Mouse (Mus musculus): ENCODE measurements around the gene Pimreg.

Pimreg gene

DNA sequence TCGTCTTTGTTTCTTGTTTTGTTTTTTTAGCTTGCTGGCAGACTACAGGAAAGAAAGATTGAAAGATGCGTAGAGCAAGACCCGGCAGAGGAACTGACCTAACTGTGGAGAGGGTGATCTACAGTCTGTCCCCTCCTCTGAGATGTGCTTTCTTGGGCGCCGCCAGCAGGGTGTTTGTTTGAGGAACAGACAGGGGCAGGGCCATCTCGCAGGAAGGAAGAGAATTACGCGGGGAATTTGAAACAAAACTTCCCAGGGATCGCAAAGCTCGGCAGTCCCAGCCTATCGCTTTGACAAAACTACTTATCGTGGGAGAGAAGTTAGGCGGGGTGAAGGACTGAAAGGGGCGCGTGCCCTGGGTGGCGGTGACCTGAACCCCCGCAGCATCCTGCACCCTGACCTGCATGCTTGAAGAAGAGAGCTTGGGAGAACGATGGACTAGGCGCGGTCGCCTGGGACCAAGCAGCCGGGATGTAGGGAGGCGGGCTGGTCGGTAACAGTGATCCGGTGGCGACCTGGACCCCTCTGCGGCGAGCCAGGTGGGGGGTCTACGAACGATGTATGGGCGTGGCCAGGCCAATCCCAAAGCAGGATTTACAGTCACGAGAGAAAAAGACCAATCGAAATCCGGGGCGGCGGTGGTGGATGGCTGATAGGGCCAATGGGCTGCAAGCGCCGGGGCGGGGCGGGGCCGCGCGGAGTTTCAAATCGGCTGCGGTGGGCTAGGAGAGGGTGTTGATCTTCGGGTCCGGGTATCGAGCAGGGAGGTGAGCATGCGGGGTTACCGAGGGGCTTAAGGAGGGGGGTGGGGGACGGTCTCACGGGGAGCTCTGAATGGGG is at the start of gene Pimreg:
TSS of gene Pimreg (plus strand) at position 265 of the 840 bp plus-strand sequence.
- peak; percentile 89 for DNase-seq

DNA sequence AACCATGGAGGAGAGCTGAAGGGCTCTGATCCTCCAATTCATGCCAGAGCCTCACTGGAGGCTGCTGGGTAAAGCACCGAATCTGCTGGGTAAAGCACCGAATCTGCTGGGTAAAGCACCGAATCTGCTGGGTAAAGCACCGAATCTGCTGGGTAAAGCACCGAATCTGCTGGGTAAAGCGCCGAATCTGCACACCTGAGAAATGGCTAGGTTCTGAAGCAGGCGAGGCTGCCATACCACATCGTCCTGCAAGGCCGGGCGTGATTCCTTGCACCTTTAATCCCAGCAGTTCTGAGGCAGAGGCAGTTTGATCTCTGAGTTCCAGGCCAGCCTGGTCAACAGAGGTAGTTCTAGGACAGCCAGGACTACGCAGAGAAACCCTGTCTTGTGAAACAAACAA is 49.4 kb upstream of the Pimreg start:
- DNase-seq, result no peak

DNA sequence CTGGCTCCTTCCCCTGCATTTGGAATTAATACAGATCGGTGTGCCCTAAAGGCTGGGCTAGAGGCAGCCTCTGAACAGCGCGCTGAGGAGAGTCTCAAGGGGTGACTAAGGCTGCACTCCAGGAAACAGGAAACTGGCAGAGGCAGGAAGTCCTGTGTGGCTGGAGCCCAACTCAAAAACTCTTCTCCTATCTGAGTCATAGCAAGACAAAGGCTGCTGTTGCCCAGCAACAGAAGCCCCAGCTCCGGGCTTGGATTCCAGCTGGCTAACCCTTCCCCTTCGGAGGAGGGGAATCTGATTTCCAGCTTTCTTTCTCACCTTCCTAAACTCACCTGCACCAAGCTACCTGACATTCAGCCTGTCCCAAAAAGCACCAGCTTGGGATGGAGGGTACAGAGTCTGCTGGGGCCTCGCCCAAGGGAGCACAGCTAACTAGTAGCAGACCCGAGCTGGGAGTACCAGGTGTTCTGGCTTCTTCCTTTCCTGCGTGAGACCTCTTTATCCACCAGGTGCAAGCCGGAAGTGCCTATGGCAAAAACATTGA is 45.8 kb upstream of the Pimreg start:
- DNase-seq, result peak; percentile 77

DNA sequence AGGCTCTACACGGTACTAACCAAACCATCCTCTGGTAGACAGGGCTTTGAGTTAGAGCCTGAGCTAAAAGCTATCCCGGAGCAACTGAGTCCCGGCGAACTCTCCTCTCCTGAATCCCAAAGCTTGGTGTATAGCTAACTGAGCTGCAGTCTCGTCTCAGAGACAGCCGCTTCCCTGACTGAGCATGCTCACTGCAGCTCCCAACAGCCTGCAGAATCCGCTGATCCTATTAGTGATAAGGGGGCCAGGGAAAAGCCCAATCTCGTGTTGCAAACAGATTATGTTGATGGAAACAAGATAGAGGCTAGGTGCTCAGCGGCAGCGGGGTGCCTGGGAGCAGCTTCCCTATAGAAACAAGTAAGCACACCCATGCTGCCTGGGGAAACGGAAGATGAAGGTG is 45.0 kb upstream of the Pimreg start:
- DNase-seq, result no peak

DNA sequence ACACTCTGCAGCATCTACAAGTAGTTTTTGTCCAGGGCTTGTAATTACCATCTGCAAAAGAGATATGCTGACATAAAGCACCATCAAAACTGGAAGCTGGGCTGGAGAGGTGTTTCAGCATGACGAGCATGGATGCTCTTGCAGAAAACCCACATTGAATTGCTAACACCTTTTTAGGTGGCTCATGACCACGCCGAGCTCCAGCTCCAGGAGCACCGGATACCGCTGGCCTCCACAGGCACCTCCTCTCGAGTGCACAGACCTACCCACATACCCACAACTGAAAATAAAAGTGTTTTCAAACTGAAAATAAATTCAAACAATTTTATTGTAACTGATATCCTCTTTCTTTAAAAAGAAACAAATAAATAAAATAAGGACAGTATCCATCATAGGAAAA is 41.6 kb upstream of the Pimreg start:
- no peak for DNase-seq

DNA sequence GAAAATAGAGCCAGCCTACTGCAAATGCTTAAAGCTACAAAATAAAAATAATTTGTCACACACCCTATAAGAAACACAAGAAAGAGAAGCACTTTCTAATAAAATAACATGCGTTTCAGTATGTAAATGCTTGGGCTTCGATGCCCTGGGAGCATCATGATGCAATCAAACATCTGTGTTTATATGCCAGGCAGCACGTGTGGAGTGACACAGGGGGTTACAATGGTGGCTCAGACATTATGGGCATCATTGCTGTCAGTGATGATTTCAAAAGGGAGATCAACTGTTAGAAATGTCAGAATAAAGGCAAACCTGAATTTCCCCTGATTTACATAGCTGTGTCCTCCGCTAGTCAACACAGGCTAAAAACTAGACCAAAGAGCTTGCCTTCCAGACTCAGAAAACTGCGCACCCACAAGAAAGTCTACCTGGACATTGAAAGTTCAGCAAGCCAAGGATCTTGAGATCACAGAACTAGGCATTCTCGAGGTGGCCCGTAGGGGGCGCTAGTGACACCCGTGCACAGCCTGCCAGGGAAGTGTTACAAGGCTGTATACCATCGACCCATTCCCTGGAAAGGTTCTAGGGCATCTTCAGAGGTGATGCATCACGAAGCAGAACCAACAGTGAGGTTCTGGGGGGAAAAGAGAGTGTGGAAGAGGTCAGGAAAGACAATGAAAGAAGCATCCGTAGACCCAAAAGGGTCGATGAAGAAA is 39.5 kb upstream of the Pimreg start:
- DNase-seq, result no peak

DNA sequence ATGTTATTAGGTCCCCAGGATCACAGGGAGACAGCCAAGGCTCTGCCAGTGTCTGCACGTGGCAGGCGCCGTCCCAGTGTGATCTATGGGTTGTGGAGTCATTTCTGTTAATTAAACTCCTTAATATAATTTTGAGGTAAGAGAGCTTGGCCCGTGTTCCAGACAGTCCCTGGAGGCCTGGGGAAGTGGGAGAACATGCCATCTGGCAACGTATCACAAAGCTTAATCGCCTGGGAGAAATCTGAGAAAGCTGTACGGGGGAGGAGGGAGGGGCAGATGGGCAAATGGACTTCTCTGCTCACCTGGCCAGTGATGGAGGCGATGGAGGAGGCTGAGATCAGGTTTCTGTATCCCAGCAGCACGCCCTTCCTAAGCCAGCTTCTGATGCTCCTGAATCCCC is 38.7 kb upstream of the Pimreg start:
- no peak for DNase-seq

DNA sequence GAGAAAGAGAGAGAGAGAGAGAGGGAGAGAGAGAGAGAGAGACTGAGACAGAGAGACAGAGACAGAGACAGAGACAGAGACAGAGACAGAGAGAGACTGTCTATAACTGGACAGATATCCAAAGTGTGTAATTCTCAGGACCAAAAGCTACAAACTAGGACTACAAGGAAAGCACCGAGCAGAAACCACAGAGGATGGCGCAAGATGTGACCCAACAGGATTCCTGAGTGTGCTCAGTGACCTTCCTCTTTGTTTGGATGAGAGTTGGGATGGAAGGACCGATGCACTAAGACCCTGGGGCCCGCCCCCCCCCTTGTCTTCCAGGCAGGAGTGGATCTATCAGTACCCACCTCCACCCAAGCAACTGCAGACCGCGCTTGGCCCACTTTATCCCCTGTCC is 36.3 kb upstream of the Pimreg start:
- DNase-seq, result no peak

DNA sequence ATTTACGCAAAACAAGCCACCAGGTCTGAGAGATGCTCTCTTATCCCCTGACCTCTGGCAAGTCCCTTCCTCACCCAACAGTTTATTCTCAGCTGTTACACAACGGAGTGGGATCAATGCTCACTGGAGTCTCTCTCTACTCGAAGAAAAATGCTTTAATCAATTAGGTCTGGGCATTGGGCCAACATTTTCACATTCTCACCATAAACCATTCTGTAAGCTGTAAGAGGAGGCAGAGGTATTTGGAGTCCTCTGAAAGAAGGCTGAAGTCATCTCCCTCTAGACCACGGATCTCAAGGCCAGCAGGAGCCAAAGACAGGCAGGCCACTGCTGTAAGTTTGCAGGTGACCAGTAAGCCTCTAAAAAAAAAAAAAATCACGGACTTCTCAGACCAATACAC is 31.5 kb upstream of the Pimreg start:
- no peak for DNase-seq

DNA sequence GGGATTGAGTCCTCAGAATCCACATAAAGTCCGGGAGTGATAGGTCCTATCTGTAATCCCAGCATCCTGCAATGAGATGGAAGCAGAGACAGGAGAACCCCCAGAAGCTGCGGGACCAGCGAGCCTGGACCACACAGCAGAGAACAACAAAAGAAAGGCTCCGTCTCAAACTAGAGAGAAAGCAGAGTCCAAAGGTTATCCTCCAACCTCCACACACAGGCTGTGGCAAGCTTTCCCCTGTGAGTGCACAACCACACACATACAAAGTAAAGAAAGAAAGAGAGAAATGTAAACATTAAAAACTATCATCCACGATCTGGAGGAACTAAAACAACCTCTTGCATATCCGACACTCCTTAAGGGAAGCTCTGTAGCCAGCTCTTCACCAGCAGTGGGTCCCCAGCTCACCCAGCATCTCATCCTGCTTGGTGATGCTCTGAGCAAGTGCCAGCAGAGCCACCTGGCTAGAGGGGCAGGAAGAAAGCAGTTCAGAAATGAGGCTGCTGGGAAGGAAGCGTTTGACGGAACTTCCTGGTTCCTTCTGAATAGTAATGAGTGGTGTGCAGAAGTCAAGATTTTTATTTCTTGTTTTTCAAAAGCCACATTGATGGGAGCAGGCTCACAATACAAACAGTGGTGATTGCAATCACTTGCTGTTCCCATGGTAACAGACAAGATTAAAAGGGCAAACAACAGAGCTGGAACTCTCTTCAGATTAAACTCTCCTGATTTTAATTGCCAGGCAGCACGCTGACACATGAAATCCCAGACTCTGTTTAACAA is 30.7 kb upstream of the Pimreg start:
- no peak for DNase-seq

DNA sequence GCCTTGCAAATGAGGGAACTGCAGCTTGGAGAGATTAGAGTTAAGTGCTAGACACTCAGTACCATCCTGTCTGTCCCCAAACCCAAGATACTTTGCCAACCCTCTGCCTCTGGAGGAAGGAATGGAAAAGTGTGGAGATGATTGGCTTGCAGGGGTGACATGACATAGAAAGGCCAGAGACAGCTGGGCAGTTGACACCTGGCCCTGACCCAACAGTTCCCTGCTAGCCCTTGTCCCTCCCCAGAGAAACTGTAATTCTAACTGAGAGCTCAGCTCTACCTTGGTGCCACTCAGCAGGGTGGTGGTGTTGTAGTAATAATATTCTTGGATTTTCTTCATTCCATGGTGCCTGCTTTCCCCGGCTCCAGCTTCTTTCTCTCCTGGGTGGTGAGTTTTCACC is 29.9 kb upstream of the Pimreg start:
- no peak for DNase-seq

DNA sequence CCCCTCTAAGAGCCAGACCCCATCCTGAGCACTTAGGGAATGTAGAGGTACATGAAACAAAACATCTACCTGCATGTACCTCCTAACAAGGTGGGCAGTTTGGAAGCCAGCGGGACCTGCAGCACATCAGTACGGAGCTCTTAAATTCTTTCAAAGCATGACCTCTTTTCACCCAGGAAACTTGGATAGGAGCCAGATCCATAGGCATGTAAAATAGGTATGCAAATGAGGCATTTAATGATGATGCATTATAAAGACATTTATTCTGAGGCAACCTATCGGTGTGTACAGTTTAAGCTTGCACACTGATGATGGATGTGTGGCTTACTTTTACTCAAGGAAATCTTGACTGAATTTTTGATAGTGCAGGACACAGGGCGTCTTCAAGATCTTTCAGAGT is 27.2 kb upstream of the Pimreg start:
- DNase-seq, result no peak

DNA sequence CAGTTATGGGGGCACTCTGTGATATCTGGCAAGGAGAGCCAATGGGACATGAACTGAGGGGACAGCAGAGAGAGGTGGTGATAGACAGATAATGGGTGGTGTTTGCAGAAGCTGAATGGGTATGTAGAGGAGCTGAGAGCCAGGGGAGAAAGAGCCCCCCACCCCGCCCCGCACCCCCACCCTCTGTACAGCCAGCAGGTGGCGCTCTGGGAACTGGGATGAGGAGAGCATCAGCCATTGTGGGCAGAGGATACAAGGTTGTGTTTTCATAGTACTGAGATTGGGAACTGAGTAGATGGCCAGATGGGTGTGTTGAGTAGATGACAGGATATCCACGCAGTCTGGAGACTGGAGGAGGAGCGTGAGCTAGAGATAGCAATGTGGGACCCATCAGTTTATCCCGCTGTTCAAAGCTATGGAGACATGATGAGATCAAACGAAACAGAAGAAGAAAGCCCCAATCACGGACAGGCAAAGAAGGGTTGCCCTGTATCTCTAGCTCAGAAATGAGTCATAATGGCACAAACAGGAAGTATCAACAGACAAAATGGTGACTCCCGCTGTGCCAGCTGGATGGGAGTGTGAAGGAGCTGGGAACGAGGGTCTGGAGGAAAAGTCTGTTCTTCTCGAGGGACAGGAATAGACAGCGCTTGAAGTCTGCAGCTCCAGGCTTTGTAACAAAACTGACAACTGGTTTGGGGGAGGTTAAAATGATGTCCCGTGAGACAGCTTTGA is 25.1 kb upstream of the Pimreg start:
- no peak for DNase-seq

DNA sequence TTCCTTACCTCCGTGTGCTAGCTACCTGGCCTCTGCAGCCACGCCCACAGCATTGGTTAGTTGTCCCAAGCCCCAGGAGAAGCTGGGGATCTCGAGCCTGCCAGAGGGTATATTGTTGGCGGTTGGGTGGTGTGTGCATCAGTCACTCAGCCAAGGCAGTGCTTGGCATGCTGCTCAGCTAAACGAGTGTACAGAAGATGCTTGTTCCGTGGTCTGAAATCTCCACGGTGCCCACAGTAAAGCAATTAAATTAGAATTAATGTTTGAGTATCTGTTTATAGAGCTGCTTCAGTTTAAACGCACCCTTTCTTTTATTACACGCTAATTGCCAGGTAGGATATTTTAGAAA is 24.6 kb upstream of the Pimreg start:
- DNase-seq, result no peak

DNA sequence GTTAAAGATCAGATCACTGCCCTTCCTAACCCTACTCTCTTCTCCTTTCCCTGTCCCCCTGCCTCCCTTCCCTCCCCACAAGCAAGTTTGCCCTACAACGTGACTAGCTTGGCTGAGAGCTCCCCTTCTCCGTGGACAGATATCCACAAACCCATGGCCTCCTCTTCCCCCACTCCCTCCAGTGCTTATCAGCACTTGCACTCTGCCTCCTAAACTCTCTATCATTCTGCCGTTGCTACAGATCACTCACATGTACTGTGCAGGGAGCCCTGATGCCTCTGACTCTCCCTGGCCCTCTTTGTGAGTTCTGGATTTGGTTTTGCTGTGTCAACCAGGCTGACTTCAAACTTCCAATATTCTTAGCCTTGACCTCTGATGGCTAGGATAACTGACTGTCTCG is 20.8 kb upstream of the Pimreg start:
- DNase-seq, result no peak

DNA sequence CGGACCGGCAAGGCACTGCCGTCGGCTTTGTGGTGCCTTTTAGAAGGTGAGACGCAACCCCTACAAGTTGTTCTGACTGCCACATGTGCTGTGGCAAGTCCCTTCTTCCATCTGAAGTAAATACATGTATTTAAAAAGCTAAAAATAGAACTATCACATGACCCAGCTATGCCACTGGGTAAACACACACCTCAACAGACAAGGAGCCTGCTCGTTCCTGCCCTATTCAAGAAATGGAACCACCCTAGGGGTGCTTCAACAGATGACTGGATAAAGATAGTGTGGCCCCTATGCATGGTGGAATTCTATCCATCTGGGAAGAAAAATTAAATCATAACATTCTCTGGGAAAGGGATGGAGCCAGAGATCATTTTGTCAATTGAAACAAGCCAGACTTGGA is 19.0 kb upstream of the Pimreg start:
- DNase-seq, result no peak

DNA sequence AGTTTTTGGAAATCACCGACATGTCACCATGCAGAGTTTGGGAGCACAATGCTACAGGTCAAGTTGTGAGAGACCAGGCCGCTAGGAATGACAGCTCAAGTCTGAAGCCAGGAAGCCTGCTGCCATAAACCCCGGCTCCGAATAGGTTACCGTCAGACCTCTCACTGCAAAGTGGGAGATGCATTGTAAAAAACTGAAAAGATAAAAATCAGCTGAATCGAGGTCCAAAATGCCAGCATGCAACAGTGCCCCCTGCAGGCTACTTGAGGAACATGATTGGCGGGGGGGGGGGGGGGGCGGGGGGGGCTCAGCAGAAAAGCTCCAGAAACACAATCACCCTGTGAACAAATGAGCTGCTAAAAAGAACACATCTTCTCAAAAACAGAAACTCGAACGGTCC is 18.3 kb upstream of the Pimreg start:
- DNase-seq, result peak; percentile 16

DNA sequence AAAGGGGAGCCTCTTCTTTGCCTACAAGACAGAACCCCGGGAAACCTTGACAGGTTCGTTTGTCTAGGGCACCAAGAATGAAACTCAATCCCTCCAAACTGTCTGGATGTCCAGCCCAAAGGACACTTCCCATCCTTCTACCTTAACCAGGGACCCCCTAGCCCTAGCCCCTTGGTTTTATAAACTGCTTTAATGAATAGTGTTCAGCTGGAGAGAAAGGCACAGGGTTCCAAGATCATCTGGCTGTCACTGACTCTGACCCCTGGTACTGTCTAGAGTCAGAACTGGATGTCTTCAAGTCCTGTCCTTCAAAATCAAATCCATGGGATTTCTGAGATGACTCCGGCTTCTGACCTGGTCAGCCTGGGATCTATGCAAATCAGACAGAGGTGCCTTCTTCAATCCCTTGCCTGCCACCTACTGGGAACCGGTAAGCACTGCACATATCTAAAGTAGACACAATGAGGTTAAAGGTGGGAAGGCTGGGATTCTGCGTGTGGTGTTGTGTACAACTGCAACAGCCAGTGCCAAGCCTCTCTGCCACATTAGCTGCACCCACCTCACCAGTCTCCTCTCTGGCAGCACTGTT is 17.5 kb upstream of the Pimreg start:
- DNase-seq, result peak; percentile 74

DNA sequence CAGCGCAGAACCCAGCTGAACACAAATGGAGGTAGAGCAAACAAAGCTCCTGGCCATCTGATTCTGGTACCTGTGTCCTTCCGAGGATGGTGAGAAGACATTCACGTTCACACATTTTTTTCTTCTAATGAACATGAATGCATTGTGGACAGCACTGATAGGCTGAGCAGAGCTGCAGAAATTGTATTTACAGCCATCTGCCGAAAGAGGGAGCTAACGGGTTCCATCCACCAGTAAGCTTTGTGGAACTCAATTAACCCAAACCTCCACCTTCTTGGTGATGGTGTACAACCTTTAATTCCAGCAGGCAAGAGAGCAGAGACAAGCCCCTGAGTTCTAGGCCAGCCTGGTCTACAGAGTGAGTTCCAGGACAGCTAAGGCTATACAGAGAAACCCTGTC is 16.0 kb upstream of the Pimreg start:
- DNase-seq, result no peak

DNA sequence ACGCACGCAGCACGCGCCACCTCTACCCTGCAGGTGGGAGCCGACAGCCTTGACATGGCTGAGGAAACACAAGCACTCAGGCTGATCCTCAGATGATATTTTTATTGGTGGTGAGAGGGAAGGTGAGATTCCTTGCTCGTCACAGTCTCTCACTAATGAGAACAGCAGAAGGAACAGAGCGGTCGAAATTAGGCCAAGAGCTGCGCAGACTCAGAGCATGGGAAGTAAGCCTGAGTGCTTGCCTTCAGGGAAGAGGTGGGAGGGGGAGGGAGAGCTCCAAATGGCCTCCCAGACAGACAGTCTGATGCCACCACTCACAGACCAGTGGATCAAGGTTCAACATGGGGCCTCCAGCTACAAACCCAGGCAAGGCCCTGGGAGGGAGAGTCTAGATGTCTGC is 15.3 kb upstream of the Pimreg start:
- no peak for DNase-seq

DNA sequence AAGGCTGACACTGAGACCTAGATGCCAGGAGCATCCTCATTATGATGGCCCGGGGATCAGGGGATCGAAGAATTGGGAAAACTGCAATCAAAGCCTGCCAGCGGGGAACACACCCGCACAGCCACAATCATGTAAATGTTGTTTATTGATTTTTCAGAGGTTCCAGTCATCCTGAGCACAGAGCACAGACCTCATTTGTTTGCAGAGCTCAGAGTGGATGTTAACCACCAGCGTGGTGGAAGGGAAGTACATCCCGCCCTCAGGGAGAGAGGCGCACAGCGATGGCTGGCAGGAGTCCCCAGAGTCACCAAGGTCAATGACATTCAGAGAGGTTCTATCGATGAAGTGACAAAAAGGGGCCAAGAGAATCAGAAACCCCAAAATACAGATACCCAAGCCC is 14.0 kb upstream of the Pimreg start:
- no peak for DNase-seq

DNA sequence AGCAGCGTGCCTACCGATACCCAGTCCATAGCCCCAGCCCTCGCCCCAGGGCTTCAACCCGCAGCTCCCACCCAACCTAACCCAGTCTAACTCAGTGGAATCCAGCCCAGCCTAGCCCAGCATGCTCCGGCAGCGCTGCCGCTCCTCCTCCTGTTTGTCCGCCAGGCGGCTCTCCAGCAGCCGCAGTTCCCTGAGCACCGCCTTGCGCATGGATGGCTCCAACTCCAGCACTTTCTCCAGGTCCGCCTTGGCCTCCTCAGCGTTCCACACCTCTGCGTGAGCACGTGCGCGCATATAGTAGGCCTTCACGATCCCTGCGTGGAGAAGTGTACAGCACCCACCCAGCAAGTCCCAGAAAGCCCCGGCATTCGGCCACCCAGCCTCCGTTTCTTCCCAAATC is 12.7 kb upstream of the Pimreg start:
- peak; percentile 53 for DNase-seq
